In the genomic region with DNA sequence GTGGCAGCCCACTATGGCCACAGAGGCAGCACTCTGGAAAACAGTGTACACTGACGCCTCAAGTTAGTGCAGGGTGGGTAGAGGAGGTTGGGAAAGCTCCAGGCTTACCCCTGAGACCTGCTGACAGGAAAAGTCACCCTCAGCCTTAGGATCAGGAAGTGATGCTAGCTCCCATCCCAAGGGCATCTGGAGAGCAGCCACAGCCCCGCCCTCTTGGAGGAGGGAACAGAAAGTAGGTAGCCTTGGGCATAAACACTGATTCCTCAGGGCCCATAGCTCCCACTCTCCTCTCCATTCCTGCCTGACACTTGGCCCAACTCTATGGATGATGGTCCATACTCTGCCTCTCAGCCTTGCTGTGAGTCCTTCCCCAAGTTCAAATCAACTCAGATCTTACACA, we compare ENCODE assay signal across 15 mouse cellular contexts.
DNase-seq lines count a peak whose midpoint lies in the region; ATAC-seq and TF ChIP-seq lines count a peak whose summit lies in the region.
"Had no signal": no experiment of that assay in that cellular context is flagged by ENCODE, and none has a peak within 500 bp of the region (broad histone marks: within the 10 kb centered on the region; RNA-seq: fewer than 3 reads in every experiment).

No protein-coding gene starts in this region.

- H3K4me3 ChIP-seq in kidney, adult 2 months (ENCODE audit: insufficient read depth, low read depth, low read length), result no peak overlapping the region
- H3K4me3 ChIP-seq in kidney, embryonic 14.5 days (ENCODE audit: low read length), result no peak overlapping the region
- H3K4me3 ChIP-seq: forebrain, embryonic 10.5 days; stomach, embryonic 15.5 days had no signal

- 81% methylated on average over 2 of the region's 2 CpGs for WGBS in kidney, adult 2 months
- WGBS in kidney, embryonic 14.5 days, result 81% methylated on average over 2 of the region's 2 CpGs

- no peaks in the 10 kb centered on the region for H3K9me3 ChIP-seq in kidney, embryonic 14.5 days (ENCODE audit: control insufficient read depth, low read length)
- H3K9me3 ChIP-seq: forebrain, embryonic 10.5 days; stomach, embryonic 15.5 days had no signal

- no peaks in the 10 kb centered on the region for H3K36me3 ChIP-seq in kidney, adult 2 months (ENCODE audit: control insufficient read depth, insufficient read depth, low read length)
- no peaks in the 10 kb centered on the region for H3K36me3 ChIP-seq in kidney, embryonic 14.5 days (ENCODE audit: control insufficient read depth, insufficient read depth, low read length)
- H3K36me3 ChIP-seq: G1E; stomach, embryonic 15.5 days had no signal

- H3K4me2 ChIP-seq in kidney, embryonic 14.5 days (replicated peaks; ENCODE audit: low read depth, low read length), result no peak overlapping the region
- H3K4me2 ChIP-seq: stomach, embryonic 15.5 days had no signal

- no peak overlapping the region for H3K9ac ChIP-seq in kidney, embryonic 14.5 days (ENCODE audit: low read depth, low read length)
- H3K9ac ChIP-seq: liver, embryonic 14.5 days; stomach, embryonic 15.5 days had no signal

- TF ChIP-seq POLR2A in kidney, adult 2 months (IDR thresholded peaks at IDR 0.05; ENCODE audit: low read depth, low read length), result no peak

- H3K27ac ChIP-seq in kidney, adult 2 months (ENCODE audit: insufficient read depth, low read depth, low read length), result no peak overlapping the region
- no peak overlapping the region for H3K27ac ChIP-seq in kidney, embryonic 14.5 days (ENCODE audit: low read depth, low read length)
- H3K27ac ChIP-seq: liver, embryonic 14.5 days; stomach, embryonic 15.5 days had no signal

- no peak for ATAC-seq in kidney, embryonic 14.5 days (ENCODE audit: low FRiP score, low TSS enrichment)

- DNase-seq in kidney, adult 2 months, result peak; percentile 29
- DNase-seq in ovary, adult 18-20 months (ENCODE audit: low spot score), result peak; percentile 32
- no peak for DNase-seq in ovary, postnatal 10 days (ENCODE audit: low spot score)
- DNase-seq in adrenal gland, postnatal 25 days, result peak; percentile 36
- DNase-seq in thymus, postnatal 10 days (ENCODE audit: low spot score in 2 of 2), result no peak
- no peak for DNase-seq in gastrocnemius, postnatal 25 days
- DNase-seq: cerebellum, adult 9-10 months; left cerebral cortex, postnatal 4 days; right cerebral cortex, postnatal 4 days; thymus, postnatal 36 days had no signal

- H3K4me1 ChIP-seq in kidney, adult 2 months (ENCODE audit: control insufficient read depth, insufficient read depth, low read length), result no peaks in the 10 kb centered on the region
- H3K4me1 ChIP-seq in kidney, embryonic 14.5 days (ENCODE audit: control insufficient read depth, insufficient read depth, low read length), result peaks cover 6% of the 10 kb centered on the region; the same call in 1 of the 2 replicates

- no peak for TF ChIP-seq CTCF in kidney, adult 2 months (conservative IDR thresholded peaks at IDR 0.05; ENCODE audit: insufficient read depth, insufficient read length, low read depth, low read length)

- H3K27me3 ChIP-seq in kidney, adult 2 months (replicated peaks; ENCODE audit: control insufficient read depth, insufficient read depth, low read length), result no peaks in the 10 kb centered on the region
- H3K27me3 ChIP-seq in kidney, embryonic 14.5 days (ENCODE audit: control insufficient read depth, insufficient read depth, low read length), result no peaks in the 10 kb centered on the region
- H3K27me3 ChIP-seq: stomach, embryonic 15.5 days had no signal

Comparison
In these comparisons a context has a peak if more than half of its experiments do, and no peak if none do; other contexts are left out.
1. DNase-seq: peak in kidney, adult 2 months (single experiment), ovary, adult 18-20 months (single experiment) and adrenal gland, postnatal 25 days (single experiment); none in ovary, postnatal 10 days (single experiment), thymus, postnatal 10 days (0 of 2) and gastrocnemius, postnatal 25 days (single experiment).